Mouse (Mus musculus) large intestine, adult 2 months (tissue): ENCODE results near the gene Hbq1b. TPM values are rescaled to one million over a fixed set of nuclear protein-coding genes. Genes with fewer than 3 reads are reported as not detected.
"Not testable (repeated sequence)": the region's sequence is repeated elsewhere in the genome, so short reads cannot be mapped to it uniquely, and the experiment has no call there.

Experiments
- DNase-seq: peaks from one replicate; pipeline ENCODE4 v3.0.0-alpha.2; 2012; ENCODE audit warnings: low read depth, low spot score
- WGBS: fragments of 180-500 bp; shearing (Covaris S2); methylation state at CpG from one replicate; pipeline ENCODE4 v1.1.7; 2018; 5-methylcytosine and 5-hydroxymethylcytosine counted together
- polyA plus RNA-seq: library from polyadenylated mRNA; depleted of rRNA; stranded (reverse); fragments of >200 nt; gene quantifications from 2 replicates; pipeline ENCODE4 v1.2.3, GENCODE M21; 2012

Hbq1b gene
- polyA plus RNA-seq, 1 experiment: not detected

DNA sequence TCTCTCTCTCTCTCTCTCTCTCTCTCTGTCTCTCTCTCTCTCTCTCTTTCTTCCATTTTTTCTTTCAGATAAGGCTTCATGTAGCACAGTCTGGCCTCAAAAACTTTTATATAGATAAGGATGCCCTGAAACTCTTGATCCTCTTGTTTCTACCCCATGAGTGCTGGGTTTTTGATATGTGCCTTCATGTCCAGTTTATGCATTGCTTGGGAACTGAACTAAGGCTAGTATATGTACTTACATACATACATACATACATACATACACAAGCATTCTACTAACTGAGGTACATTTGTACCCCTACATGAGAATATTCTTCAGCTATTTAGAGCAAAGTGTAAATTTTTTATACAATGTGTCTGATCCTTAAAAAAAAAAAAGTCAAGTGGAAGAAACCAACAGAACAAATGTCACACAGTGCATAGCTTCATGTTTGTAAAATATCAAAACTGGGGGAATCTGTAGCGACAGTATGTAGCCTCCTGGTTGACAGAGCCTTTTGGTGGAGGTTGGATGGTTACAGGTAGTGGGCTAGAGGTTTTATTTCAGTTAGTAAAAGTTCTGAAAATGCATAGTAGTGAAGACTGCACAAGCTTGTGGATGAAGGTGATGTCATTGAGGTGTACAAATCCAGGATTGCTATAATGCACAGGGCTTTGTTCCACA, 11.2 kb downstream of the Hbq1b start:
- 98% methylated on average over 1 of the region's 1 CpGs for WGBS
- DNase-seq: no peak

DNA sequence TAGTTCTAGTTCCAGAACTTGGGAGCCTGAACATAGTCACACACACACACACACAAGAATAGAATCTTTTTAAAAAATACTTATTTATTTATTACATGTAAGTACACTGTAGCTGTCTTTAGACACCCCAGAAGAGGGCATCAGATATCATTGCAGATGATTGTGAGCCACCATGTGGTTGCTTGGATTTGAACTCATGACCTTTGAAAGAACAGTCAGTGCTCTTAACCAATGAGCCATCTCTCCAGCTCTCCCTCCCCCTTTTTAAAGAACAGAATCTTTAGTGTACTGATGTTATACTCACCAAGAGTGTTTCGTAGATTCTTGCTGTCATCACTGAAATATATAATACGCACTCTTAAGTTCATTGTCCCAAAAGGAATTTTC, 11.8 kb downstream of the Hbq1b start:
- WGBS: 88% methylated on average over 2 of the region's 2 CpGs
- no peak for DNase-seq

DNA sequence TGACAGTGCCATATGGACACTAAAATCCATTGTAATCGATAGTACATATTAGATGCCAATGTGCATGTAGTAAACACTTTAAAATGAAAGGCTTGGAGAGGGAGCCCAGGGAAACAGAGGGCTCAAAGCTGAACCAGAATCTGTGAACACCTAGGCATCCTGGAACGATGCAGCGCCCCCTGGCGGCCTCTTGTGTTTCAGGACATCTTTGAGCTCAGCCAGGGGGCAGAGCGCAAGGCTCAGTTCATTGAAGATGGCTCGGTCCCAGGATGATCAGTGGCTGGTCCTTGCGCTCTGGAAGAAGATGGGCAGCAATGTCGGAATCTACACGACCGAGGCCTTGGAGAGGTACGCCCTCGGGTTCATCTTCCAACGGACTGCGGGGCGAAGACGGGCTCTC, 13.1 kb downstream of the Hbq1b start, which contains the start of gene Hbq1a:
Gene Hbq1a (plus strand): TSS at position 205 of the 400 bp plus-strand sequence.
- DNase-seq: not testable (repeated sequence)
- 6% methylated on average over 16 of the region's 16 CpGs for WGBS

DNA sequence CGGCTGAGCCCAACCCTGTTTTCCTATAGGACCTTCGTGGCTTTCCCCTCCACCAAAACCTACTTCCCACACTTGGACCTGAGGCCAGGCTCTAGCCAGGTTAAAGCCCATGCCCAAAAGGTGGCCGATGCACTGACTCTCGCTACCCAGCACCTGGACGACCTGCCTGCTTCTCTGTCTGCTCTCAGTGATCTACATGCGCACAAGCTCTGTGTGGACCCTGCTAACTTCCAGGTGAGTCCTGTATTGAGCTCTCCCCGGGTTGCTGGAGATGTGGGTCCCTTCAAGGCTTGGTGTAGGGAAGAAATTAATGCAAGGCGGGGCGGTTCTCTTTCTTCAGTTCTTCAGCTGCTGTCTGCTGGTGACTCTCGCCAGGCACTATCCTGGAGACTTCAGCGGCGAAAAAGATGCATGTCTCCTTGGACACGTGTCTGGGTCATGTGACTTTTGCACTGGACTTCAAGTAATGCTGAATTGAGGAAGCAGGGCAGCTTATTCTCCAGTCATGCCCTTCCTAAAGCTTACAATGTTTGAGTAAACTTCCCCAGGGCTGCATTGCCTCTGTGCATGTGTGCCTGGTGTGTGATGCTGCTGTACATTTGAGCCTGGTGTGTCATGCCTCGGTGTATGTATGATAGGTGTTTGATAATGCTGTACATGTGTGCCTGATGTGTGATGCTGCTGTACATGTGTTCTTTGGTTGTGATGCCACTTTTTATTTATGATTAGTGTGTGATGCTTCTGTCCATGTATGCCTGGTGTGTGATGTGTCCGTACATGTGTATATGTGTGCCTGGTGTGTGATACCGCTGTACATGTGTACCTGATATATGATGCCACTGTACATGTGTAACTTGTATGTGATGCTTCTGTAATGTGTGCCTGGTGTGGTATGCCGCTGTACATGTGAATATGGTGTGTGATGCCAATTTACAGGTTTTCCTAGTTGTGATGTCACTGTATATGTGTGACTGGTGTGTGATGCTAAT, 13.8 kb downstream of the Hbq1b start:
- 45% methylated on average over 15 of the region's 17 CpGs for WGBS
- no peak for DNase-seq

DNA sequence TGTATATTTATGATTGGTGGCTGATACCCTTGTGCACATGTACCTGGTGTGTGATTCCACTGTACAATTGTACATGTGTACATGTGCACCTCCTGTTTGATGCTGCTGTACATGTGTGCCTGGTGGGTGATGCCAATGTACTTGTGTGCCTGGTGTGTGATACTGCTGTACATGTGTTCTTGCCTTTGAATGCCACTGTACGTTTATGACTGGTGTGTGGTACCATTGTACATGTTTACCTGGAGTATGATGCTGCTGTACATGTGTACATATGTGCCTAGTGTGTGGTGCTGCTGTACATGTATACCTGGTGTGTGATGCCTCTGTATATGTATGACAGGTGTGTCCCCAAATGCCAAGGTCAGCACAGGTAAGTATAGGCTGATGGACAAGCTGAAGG, 14.7 kb downstream of the Hbq1b start:
- DNase-seq: no peak
- 87% methylated on average over 1 of the region's 1 CpGs for WGBS

DNA sequence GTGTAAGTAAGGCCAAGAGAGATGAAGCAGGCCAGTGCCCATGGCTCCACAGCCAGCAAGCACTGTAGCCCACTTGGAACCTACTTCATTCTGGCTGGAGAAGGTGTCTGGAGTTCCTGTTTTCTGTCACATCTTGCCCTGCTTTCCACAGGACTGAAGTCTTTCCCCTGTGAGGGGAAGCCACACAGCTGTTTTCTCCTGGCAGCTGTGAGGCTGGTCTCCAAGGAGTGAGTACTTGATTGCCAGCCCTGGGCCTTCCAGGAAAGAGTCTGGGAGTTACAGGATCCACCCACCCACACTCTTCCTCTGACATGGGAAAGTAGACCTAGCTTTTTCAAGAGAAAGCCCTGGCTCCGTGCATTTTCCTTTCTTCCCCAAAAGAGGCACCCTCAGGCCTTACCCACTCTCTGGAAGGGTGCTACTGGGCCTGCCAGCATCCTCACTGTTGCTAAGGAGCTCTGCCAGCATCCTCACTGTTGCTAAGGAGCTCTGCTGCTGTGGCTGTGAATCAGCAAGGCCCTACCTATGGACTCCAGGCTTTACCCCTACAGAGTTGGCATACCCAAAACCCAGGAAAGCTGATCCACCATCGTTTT, 16.2 kb downstream of the Hbq1b start:
- DNase-seq: no peak
- 54% methylated on average over 2 of the region's 2 CpGs for WGBS

DNA sequence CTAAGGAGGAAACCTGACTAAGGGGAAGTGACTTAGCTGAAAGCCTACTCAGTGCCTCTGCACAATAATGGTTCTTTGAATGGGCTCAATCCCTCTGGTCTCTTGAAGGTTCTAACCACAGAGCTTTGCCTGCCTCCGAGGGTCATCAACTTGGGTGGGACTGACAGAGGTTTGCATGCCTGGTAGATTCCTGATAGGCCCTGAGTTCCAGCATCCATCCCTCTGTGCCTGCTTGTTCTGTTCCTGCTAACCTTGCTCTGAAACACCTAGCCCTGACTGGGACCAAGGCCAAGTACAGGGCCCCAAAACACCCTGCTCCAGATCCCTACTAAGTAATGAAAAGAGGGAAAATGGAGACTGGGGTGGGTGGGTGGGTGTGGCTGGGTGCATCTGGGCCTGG, 16.7 kb downstream of the Hbq1b start:
- WGBS: 80% methylated on average over 1 of the region's 1 CpGs
- DNase-seq: no peak

DNA sequence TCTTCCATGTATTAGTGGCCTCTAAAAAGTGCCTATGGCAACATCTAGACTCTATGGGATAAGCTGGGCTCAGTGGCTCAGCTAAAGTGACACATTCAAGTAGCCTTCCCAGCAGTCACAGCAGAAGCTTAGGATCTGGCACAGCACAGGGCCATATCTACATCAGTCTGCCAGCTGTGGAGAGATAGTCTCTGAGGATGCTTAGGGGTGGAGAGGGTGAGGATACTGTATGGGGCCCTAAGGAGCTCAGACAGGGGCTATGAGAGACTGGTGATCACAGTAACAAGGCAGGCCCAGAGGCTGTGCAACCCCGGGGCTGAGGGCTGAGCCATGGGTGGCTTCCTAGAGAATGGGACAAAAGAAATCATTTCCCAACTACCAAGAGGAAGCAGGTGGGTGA, 20.2 kb downstream of the Hbq1b start:
- no peak for DNase-seq
- 68% methylated on average over 1 of the region's 1 CpGs for WGBS

DNA sequence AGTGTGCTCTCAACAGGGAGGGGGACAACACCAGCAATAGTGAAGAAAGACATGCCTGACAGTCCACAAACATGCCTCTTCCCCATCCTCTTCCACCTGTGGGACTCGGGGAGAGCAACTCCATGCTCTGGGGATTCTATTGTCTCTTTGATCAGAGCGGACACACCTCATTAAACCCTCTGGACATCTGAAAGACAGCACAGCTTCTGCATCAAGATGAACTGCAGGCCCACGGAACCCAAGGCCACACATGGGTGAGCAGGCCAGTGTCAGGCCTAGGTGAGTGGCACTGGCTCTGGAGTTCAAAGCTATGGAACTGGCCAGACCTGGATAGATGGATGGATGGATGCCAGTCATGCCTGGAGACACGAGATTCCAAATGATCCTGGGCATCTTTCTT, 22.7 kb downstream of the Hbq1b start:
- WGBS: 59% methylated on average over 4 of the region's 4 CpGs
- DNase-seq: no peak

DNA sequence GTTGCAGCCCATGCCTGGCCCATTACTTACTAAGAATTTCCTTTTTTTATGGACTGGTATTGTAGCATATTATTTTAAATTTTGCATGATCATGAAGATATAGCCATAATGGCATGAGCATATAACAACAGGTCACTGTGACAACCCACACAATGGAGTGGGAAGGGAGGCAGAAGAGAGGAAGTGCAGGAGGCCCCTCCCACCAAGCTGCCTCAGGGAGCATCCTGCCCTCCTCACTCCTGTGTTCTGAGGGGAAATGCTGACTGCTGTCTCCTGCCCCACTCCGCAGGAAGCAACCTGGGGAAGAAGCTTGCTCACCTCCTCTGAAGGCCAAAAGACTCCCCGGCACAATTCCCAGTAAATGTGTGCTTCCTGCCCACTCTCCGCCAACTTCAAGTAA, 23.2 kb downstream of the Hbq1b start:
- no peak for DNase-seq
- WGBS: 79% methylated on average over 3 of the region's 3 CpGs

DNA sequence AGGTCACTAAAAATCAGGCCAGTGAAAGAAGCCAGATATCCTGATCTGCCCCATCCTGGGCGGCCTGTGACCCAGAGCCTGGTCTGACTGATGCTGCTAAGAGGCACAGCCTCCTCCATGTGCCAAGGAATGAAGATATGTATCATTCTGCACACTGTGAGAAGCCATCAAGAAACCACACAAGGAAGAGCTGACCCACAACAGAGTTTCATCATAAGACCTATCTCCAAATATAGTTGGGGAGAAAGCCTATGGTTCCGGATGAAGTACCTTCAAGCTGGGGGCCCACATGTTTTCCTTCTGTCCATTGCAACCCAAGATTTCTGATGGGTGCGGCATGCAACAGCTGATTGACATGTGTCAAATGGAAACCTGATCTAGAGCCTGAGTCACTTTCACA, 29.2 kb downstream of the Hbq1b start:
- 87% methylated on average over 3 of the region's 3 CpGs for WGBS
- no peak for DNase-seq

DNA sequence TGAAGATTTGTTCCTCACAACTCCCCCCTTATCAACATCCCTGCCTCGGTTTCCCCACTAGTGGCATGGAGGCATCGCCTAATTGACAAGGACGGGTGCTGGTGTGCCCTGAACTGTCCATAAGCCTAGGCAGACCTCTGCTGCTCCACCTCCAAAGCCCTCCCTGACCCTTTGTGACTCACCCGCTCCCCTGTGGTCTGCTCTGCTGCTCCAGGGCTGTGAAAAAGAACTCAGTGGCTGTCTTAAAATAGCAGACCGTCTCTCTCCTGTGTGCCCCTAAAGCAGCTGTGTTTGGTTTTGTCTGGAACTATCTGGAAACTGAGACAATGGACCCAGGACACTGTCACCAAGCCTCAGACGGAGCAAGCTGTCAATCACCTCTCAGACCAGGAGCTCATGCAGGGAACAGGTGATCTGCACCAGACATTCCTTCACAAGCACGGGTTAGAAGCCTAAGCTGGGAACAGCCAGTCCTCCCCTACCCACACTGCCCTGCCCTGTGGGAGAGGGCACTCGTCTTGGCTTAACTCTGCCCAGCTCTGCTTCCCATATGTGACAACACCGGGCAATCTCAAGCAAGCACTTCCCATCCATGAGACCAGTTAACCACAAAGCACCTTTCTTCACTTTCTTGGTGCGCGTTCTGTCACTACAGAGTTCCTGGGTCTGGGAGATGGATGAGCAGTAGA, 33.9 kb downstream of the Hbq1b start:
- WGBS: 61% methylated on average over 11 of the region's 11 CpGs

DNA sequence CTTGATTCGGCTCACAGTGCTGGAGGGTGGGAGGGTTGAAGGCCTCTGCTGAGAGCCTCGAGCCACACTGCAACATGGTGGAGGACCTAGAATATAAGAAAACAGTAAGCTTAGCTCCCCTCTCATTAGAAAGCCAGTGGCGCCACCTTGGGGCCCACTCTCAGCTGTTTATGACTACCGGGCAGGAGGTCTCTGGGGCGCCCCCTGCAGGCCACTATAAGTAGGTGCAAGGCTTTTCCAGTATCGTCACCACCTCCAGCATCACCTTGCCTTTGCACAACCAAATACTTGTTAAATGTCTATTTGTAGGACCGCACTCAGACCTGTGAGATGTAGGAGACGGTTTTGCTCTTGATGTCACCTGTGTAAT, 34.4 kb downstream of the Hbq1b start:
- 43% methylated on average over 8 of the region's 8 CpGs for WGBS
- no peak for DNase-seq

More for the DNA sequence above, 33.9 kb downstream of the Hbq1b start:
- no peak for DNase-seq

DNA sequence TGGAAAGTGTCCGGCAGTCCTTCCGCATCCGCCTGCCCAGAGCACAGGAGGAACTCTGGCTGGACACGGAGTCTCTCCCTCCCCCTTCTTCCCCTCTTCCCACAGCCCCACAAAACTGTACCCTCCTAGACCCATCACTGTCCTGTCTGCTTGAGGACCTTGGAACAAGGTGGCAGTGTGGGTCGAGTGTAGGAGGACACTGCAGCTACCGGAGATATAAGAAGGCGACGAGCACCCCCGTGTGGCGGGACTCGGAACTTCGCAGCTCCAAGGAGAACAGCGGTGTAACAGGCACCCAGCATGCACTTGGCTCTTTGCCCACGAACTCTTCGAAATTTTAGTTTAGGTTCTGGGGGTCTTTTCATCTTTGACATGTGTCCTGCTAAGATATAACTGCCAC, 37.8 kb downstream of the Hbq1b start:
- 8% methylated on average over 15 of the region's 15 CpGs for whole genome bisulfite sequencing
- DNase-seq: no peak

DNA sequence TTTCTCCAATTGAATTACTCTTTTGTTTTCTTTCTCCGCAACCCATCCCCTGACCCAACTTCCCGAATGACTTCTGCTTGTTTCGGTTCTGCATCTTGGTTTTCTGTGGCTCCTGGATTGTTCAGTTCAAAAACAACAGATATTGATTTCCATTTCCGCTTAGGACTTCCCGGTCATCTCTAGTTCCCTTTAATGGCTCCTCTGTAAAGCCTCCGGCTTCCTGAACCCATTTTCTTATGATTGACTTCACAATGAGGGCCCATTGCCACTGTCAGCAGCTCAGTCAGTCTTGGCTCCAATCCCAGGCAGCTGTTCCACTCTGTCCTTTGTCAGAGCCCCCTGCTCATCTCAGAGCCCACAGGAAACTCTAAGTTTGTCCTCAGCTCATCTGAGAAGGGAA, 44.3 kb downstream of the Hbq1b start:
- no peak for DNase-seq
- WGBS: 65% methylated on average over 6 of the region's 6 CpGs

DNA sequence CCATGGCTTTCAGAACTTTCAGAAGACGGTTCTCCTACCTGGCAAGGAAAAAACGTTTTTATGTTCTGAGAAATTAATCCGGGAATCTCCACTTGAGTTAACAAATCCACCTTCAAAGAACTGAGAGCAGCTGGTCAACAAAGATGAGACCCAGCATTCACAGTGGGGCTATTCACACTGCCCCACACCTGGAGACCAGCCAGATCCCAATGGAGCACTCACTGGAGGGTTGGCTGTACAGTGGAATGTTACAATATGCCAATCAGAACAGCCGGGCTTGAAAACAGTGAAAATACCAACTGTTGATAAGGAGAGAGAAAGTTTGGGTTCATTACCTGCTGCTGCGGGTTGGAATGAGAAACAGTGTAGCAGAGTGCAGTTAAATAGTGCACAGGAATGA, 45.1 kb downstream of the Hbq1b start:
- DNase-seq: no peak
- 31% methylated on average over 5 of the region's 5 CpGs for WGBS

DNA sequence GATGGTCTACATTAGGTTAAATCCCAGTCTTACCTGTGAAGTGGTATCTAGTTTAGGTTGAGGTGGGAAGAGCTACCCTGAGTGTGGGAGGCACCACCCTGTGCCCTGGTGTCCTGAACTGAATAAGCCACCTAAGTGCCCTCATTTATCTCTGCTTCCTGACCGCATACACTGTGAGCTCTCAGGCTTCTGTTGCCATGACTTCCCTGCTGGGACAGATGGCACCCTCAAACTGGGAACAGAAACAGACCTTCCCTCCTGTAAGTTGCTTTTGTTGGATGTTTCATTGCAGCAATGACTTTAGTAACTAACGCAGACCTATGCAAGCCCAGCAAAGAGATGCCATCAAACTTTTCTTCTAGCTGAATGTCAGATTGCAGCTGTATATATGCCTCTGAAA, 46.5 kb downstream of the Hbq1b start:
- no peak for DNase-seq
- WGBS: 80% methylated on average over 2 of the region's 2 CpGs

DNA sequence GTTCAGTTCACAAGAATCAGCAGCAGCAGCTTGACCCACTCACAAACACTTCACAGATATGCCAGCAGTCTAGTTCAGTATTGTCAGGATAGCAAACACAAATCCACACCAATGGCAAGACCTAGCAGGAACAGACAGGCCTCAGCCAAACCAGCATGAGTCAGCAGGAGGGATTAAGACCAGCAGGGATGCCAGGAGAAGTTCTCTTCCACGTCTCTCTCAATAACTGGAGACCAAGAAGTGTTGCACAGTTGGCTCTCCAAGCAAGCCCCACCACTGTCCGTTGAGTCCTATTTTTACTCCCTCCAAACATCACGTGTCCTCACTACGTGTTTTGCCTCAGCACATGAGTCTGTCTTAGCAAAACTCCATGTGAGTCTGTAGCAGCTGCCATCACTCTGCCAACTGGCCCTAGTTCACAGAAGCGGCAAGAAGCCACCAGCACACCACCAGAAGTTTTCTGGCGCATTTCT, 49.7 kb downstream of the Hbq1b start:
- WGBS: 83% methylated on average over 6 of the region's 6 CpGs
- no peak for DNase-seq
